Mouse (Mus musculus): ENCODE measurements at regions not wholly inside any gene's neighbourhood (a gene's known extent, or its start where the extent isn't known, plus 50 kb on each side); places are given as distances from the start of the nearest gene placed in this dataset.
A peak's percentile ranks its signal among the peaks of the same experiment; 100 is the strongest.

DNA sequence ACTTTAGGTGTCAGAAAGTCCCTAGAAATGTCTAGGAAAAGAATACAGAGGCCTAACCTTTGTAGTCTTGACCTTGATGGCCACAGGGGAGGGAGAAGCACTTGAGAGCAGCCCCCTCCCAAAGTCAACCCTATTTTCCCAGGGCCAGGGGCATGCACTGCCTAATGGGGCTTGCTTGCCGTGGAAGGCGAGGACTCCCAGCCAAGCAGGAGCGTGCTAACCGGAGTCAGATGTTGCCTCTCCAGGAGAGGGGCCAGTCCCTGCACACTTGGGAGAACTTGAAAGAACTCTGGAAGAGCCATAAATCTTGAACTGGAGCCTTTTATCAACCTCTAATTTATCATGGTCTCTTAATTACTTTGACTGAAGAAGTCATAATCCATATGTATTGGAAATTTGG is 712.7 kb downstream of the Vrk1 start:
- no peak for DNase-seq (ENCODE audit: low read depth, low spot score)

DNA sequence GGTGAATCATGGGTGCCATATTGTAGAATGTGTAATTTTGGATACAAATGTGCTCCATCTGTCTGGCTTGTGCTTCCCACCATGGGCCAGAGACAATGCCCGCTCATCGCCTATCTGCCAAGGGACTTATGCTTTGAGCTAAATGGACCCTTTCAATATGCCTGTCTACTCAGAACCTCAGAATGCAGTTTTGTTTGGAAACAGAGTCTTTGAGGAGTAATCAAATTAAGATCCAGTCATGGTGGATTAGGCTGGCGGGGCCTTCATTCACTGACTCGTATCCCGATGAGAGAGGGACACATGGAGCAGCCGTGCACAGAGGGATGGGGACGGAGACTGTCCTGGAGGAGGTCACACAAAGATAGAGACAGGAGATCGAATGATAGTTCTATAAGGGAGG is 716.9 kb downstream of the Vrk1 start:
- no peak for DNase-seq (ENCODE audit: low read depth, low spot score)

DNA sequence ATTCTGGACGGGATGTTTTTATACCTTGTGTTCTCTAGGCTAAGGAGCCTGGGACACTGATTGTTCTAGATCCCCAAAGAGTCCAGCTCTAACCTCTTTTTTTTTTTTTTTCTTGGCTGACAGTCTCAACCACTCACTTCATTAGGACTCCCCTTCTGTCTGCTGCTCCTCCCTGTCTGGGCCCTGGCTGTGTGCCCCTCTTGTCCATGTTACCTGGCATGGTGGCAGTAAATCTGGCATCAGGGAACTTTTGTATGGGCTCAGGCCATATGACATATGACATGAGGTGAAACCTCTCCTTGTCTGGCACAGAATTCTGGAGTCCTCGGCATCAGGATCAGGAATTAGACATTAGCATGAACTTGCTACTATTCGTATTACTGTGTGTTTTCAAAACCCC is 717.5 kb downstream of the Vrk1 start:
- DNase-seq (ENCODE audit: low read depth, low spot score), result no peak

DNA sequence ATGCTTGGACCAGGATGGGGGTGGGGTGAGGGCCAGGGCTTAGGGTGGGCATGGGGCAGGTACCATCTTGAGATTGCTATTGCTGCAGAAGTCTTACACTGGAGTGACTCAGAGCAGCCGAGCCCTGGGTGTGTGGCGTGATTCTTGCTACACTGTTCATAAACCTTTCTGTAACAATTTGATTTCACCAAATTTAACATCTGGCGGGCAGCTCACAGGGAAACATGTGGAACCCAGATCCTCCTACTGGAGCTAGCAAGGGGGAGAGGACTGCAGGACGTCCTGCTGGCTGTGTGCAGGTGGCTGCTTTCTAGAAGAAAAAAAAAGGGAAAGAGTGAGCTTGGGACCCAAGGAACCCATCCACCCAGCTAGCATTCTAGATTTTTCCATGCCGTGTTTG is 719.7 kb downstream of the Vrk1 start:
- no peak for DNase-seq (ENCODE audit: low read depth, low spot score)

DNA sequence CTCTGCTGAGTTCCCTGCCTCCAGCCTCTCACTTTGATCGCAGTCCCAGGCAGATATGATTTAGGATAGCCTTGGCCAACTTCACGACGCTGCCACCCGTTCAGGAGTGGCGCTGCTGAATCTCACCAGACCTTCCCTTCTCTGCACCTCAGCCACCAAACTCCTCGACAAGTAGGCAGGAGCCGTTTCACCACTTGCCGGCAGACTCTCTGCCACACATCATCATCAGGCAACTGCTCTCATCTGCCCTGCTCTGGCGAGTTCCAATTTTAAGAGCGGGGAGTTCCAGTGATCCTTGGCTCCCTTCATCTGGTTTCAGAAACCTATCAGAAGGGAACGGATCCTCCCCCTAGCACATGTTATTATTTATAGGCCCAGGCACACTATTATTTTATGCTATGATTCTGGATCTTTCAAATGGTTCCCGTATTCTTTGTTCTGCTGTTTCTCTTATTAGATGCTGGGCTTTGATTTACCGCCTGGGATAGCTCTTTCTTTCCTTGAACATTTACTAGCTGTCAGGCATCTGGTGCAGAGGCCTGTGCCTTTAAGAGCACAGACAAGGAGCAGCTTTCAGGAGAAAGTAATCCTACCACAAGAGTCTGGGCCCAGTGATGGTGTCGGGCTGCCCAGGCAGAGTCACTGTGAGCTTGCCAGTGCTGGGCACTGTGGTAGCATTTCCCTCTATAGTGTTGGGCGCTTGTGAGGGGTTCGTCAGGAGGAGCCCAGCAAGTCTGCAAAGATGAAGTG is 722.3 kb downstream of the Vrk1 start:
- no peak for DNase-seq (ENCODE audit: low read depth, low spot score)

DNA sequence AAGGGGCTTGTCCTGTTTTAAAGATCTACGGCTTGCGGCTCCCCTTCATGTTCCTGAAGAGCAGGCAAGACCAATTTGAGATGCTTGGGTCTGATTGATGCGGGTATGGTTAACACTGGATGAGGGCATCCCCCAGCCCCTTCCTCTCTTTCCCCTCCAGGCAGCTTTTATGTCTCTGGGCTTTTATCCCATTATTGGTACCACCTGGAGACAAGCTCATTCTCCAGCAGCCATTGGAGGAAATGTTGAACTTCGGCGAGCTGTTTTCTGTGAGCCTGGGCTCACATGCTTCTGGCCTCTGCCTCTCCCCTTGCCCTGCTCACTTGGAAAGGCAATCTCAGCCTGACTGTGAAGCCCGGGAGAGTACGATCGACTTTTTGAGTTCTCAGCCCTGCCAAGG is 738.7 kb downstream of the Vrk1 start:
- DNase-seq (ENCODE audit: low read depth, low spot score), result no peak

DNA sequence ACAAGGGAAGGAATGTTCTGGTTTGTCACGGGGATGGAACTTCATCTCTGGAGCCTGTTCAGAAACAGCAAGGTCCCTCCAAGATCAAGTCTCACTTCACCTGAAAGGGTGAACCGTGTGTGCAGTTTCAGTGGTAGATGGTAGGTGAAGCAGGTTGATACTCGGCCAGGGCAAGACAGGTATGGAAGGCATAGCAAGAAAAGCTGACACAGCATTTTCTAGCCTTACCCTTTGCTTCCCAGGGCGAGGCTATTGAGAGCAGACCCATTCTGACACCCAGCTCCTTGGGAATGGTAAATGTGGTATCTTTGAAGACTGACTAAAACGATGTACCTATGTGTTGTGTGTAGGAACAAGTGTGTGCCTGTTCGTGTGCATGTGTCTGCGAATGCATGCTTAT is 724.9 kb upstream of the 3110018I06Rik start:
- no peak for DNase-seq (ENCODE audit: low read depth, low spot score)

DNA sequence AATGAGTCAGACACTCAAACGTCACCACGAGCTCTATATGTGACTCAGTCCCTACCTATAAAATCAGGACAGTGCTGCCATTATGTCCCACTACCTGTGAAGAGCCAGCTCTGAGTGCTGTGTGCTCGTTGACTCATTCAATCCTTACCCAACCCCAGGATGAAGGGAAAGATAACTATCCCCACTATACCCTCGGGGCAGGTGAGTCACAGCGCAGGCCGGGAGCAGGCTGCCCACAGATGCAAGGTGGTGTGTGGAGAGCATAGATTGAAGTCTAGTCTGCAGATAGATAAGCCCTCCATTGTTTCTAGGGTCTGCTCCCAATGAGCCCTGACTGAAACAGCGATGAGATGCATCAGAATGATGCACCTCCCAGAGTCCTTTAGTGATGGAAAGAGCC is 723.9 kb upstream of the 3110018I06Rik start:
- DNase-seq (ENCODE audit: low read depth, low spot score), result no peak

DNA sequence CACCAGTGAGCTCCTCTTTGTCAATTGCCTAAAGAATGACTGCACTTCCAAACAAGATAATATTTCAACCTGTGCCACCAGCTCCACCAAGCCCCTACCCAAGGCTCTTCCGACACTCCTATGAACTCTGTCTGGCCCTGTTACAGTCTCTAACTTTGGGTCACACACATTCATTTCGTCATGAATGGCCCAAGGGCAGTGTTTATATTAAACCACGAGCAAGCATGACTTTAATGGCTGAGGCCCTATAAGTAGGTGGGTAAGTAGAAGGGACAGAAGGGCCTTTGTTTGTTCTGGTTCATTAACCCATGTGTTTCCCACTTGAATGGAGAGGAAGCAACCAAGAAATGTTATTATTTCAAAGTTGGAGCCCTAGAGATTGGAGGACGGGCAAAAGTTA is 714.9 kb upstream of the 3110018I06Rik start:
- DNase-seq (ENCODE audit: low read depth, low spot score), result no peak

DNA sequence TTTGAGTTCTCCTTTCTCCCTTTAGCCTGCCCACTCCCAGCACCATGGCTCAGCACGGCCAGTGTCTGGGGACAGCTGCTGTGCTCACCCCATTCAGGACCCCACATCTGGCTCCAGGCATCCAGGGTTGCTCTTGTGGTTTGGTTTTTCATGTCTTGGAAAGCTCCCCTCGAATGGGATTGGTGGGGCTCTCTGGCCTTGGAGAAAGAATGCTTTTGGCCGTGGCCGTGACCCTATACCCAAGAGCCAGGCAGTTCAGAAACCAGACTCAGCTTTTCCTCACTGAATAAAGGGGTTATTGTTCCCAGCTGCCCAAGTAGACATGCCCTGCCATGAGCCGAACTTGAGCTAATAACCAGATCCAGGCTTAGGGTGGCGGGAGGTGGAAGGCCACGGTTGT is 691.8 kb upstream of the 3110018I06Rik start:
- peak; percentile 23 for DNase-seq (ENCODE audit: low read depth, low spot score)

DNA sequence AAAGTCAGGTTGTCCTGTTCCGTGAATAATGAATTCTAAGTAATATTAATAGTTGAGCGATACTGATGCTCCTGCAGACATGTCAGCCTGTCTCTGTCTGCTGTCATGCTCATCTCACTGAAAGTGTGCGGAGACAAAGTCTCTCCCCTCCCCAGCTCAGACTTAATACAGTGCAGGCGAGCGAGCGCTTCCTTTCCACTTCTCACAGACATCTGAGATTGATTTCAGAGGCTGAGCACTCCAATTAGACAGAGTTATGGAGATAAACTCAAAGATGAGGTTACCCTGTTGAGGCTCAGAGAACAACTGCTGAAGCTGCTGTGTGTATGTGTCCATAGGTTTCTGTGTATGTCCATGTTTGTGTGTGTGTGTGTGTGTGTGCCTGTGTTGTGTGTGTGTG is 668.7 kb upstream of the 3110018I06Rik start:
- DNase-seq (ENCODE audit: low read depth, low spot score), result no peak

DNA sequence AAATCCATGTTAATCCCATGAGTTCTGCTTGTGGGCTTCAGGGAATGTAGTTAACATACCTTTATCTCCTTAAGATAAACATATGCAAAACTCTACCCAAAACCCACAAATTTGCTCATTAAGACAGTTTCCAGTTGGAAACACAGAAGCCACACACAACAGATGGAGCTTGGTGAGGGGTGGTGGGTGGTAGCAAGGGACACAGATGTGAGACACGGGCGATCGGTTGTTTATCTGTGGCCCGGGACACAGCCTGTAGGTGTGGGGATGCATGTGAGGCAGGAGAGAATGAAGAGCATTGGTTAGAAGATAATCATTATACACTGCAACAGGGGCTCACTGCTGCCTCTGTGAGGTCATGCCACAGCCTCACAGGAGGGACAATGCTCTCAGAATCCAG is 666.1 kb upstream of the 3110018I06Rik start:
- no peak for DNase-seq (ENCODE audit: low read depth, low spot score)

DNA sequence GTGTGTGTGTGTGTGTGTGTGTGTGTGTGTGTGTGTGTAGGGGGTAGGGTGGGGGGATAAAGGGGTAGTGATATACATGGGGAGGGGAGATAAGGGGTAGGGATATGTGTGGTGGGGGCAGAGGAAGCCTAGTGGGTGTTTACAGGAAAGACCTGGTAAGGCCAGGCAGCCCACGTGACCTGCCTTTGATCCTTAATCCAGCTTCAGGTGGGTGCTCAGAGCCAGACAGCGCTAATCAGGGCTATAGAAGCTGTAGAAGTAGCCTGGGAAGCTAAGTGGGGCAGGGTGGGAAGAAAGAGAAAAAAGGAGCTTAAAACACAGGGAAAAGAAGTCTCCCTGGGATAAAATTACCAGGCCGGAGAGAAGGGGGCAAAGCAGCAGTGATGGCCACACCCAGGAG is 659.9 kb upstream of the 3110018I06Rik start:
- DNase-seq (ENCODE audit: low read depth, low spot score), result no peak

DNA sequence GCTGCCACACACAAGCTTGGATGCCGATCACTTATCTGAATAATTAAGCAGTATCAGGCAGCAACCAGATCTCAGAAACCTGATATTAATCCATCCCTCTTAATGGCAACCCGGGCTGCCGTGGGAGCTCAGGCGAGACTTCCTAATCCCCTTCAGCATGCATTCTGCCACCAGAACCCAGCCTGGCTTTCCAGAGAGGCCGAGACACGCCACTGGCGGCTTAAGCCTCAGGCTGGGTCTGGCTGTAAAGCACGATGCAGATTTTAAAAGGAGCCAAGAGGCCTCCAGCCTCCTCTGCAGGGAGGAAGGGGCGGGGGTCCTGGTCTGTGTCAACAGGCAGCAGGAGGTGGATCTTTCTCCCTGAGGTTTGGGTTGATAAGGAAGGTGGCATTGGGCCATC is 659.1 kb upstream of the 3110018I06Rik start:
- DNase-seq (ENCODE audit: low read depth, low spot score), result no peak

DNA sequence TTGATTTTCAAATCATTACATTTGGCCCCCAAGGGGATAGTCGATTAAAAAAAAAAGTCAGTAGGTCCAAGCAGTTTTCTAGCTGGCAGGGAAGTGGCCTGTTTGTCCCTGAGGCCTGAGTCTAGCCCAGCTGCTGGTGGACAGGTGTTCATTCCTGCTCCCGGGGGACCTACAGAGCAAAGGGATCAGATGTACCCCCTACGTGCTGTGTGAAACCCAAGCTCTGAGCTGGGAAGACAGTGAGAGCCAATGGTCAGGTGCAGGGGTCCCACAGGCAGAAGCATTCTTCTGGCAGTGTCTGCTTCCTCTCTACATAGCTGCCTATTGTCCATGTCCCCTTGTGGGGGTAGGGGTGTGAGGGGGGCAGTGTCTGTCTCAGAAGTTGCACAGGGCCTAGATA is 653.2 kb upstream of the 3110018I06Rik start:
- no peak for DNase-seq (ENCODE audit: low read depth, low spot score)

DNA sequence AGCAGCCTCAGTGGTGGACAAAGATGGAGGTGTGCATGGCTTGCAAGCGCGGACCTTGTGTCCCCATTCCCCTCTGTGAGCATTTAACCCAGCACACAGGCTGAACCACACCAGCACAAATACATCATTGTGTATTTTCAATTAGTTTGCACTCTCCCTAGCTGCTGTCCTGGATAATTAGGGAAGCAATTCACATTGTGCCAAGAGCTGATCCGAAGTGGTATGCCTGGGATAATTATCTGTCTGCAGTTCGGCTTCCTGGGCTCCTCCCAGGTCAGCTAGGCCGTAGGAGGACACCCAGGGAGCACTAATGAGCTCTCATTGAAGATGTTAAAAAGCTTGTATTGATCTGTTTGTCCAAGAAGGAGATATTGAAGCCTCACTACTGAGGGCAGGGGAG is 648.8 kb upstream of the 3110018I06Rik start:
- DNase-seq (ENCODE audit: low read depth, low spot score), result no peak

DNA sequence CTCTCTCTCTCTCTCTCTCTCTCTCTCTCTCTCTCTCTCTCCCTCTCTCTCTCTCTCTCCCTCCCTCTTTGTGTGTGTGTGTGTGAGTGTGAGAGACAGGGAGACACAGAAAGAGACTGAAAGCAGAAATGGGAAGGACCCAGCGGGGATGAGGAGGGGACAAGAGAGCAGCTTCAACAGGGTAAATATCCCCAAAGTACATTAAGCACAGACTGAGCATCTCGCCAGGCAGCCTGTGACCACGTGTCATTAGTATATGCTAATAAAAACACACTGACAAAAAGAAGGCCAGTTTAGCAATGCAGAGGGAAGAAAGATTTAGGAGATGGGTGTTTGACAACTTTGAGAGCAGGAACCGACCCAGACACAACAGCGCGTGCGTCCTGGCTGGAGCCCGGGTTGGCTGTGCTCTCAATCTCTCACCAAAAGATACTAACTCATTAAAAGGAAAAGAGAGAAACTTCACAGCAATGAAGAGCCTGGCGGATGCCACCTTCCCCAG is 648.2 kb upstream of the 3110018I06Rik start:
- no peak for DNase-seq (ENCODE audit: low read depth, low spot score)

DNA sequence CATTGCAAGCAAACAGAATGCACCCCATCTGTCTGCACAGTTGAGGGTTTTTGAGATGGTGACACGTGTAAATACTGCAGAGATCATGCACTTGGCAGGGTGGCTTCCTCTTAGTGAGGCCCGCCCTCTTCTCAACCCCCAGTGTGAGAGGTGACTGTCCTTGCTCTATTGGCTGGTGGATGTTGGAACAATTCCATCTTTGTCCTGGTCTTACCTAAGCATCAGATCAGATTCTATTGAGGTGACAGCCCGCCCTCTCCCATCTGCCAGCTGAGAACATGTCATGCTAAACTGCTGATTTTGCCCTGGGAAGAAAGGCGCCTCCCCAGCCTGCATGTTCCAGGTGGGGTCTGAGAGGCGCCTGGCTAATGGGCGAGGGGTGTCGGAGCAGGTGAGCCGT is 646.4 kb upstream of the 3110018I06Rik start:
- no peak for DNase-seq (ENCODE audit: low read depth, low spot score)

DNA sequence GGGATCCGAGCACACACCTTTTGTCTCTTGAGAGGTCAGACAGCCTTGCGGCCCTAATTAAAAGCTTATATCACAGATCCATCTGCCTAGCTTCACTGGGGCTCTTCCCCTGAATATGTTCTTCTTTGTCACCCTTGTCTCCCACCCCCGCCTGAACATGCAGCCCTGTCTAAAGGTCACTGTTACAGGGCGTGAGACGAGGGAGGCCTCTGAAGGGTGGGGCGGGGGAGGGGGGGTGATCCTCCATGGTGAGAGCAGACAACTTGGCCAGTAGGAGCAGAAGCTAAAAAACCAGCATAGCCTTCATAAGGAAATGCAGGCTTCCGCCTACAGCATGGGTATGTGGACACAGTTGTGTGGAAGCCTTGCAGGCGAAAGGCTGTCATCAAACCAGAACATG is 646.0 kb upstream of the 3110018I06Rik start:
- no peak for DNase-seq (ENCODE audit: low read depth, low spot score)

DNA sequence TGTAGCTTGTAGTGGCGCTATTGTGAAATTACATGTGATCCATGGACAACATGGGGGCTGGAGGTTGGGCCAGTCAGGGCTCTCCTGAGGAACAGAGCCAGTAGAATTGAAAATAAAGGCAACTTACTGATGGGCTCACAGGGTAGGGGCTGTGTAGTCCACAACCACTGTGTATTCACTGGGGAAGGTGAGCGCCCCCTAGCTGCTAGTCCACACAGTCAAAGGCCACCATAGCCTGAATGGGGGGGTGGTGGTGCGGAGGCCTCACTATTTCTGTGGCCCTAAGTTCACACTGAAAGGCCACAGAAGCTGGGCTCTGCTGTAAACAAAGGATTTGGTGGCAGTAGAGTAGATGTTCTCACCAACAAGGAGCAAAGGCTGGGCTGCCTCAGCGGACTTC is 636.8 kb upstream of the 3110018I06Rik start:
- DNase-seq (ENCODE audit: low read depth, low spot score), result no peak

DNA sequence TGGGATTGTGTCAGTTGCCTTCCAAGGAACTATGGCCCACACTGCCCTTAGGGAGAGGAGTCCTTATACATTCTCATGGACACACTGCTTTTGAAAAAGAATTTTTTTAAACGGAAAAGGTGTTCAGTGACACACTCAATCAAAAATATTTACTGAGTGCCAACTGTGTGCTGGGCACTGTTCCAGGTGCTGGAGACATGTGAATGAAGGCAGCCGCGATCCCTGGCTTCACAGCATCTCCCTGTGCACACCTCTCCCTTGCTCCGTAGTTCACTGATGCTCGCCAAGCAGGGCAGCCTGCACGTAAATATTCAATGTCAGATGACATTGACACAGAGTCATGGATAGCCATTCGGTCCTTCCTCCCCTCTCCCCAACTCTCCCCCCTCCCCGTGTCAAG is 635.7 kb upstream of the 3110018I06Rik start:
- no peak for DNase-seq (ENCODE audit: low read depth, low spot score)

DNA sequence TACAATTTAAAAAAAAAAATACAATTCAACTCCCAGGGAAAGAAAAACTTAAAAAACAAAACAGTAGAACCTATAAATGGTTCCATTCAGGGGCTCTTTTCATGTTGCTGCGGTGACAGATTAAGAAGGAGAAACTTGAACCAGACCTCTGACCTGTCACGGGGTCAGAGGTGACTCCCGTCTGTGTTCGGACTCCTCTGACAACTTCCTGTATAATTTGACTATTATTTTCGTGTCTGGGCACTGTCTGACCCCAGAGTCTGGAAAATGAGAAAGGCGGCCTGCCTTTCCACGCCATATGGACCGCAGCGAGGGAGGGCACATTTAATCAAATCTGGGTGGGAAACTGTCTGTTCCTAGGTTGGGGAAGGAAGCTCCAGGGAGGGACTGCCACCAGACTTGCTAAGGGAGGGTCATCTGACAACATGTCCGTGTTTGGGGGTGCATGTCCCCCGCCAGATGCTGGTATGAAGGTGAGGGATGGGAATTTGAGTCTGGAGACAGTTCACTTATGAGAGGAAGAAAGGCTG is 634.7 kb upstream of the 3110018I06Rik start:
- DNase-seq (ENCODE audit: low read depth, low spot score), result peak; percentile 38

DNA sequence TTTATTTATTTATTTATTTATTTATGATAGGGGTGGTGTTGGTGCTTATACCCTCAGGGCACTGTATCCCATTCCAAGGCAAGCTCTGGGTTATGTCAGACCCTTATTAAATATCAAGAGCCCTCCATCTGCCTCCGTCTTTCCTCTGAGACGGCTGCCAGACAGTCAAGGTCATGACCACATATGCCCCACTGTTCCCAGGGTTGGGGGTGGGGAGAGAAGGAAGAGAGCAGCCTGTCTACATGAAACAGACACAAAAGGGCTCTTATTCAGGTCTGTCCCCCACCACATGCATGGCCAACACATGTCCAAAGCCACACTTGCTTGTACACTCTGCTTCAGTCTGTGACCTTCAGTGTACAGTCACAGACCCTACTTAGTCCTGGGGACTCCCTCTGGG is 632.9 kb upstream of the 3110018I06Rik start:
- peak; percentile 16 for DNase-seq (ENCODE audit: low read depth, low spot score)

DNA sequence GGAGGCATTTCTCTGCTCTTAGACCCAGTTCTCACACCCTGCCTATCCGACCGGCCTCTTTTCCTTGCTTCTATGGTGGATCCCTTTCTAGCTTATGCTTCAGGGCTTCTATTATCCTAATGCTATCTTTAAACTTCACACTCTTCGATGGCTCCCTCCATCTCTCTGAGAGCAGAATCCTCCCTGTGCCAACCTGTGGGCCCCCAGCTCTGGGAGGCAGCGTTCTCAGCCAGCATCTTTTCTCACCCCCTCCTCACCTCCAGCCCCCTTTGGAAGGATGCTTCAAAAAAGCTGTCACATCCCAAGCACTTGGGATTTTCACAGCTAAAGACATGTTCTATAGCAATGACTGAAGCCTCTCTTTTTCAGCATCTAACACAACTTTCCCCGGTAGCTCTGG is 626.8 kb upstream of the 3110018I06Rik start:
- no peak for DNase-seq (ENCODE audit: low read depth, low spot score)

Data from embryo, embryonic 11.5 days (tissue).